Mouse (Mus musculus) heart, embryonic 11.5 days (tissue): Measurements from ENCODE around the gene Tln1. TPM values are rescaled to one million over a fixed set of nuclear protein-coding genes. Genes with fewer than 3 reads are reported as not detected.

Experiments
- polyA plus RNA-seq: library from polyadenylated mRNA; unstranded; fragments of >200 nt; fragmentation: Nextera tagmentation; extraction: Ambion mirVana; gene quantifications from 2 replicates; pipeline ENCODE4 v1.2.1, GENCODE M21; 2014

Gene Tln1
- polyA plus RNA-seq, 1 experiment from 2014 or later: 86.2 TPM

Other genes starting within 250 kb of the Tln1 start
- 6.3 and 7.8 TPM in 2 replicates for gene Rusc2, start 180.7 kb downstream of the Tln1 start, polyA plus RNA-seq
- gene Fam166b, start 133.6 kb downstream of the Tln1 start, polyA plus RNA-seq: 0.23 TPM in 1 of 2 replicates, not detected in the other
- 5.0 and 6.1 TPM in 2 replicates for gene Tesk1, start 120.8 kb downstream of the Tln1 start, polyA plus RNA-seq
- gene Cd72, start 108.1 kb downstream of the Tln1 start, polyA plus RNA-seq: 1.8 and 3.3 TPM in 2 replicates
- not detected in 2 replicates for gene Sit1, start 79.0 kb downstream of the Tln1 start, polyA plus RNA-seq
- 73.6 and 75.8 TPM in 2 replicates for gene Ccdc107, start 69.8 kb downstream of the Tln1 start, polyA plus RNA-seq
- gene Arhgef39, start 63.0 kb downstream of the Tln1 start, polyA plus RNA-seq: 34.2 and 35.7 TPM in 2 replicates
- gene Car9, start 55.7 kb downstream of the Tln1 start, polyA plus RNA-seq: 1.7 and 3.2 TPM in 2 replicates
- 155 and 162 TPM in 2 replicates for gene Tpm2, start 38.9 kb downstream of the Tln1 start, polyA plus RNA-seq
- gene Creb3, start 359 bp downstream of the Tln1 start, polyA plus RNA-seq: 59.7 and 77.1 TPM in 2 replicates
- gene Rgp1, start 16.0 kb upstream of the Tln1 start, polyA plus RNA-seq: 20.1 and 32.5 TPM in 2 replicates
- 14.3 and 18.4 TPM in 2 replicates for gene Gba2, start 16.2 kb upstream of the Tln1 start, polyA plus RNA-seq
- not detected in 2 replicates for gene Msmp, start 21.8 kb upstream of the Tln1 start, polyA plus RNA-seq
- gene Npr2, start 69.2 kb upstream of the Tln1 start, polyA plus RNA-seq: 7.2 and 7.8 TPM in 2 replicates
- gene Spag8, start 90.9 kb upstream of the Tln1 start, polyA plus RNA-seq: 0.29 and 0.38 TPM in 2 replicates
- gene Hint2, start 93.8 kb upstream of the Tln1 start, polyA plus RNA-seq: 128 and 131 TPM in 2 replicates
- gene Tmem8b, start 106.3 kb upstream of the Tln1 start, polyA plus RNA-seq: 2.7 and 3.3 TPM in 2 replicates
- gene Fam221b, start 106.5 kb upstream of the Tln1 start, polyA plus RNA-seq: 3.4 and 3.9 TPM in 2 replicates
- gene Olfr70, start 138.1 kb upstream of the Tln1 start, polyA plus RNA-seq: not detected in 2 replicates
- not detected in 2 replicates for gene Olfr71, start 147.6 kb upstream of the Tln1 start, polyA plus RNA-seq
- gene Hrct1, start 164.5 kb upstream of the Tln1 start, polyA plus RNA-seq: 0.59 and 0.99 TPM in 2 replicates
- 0.16 and 0.24 TPM in 2 replicates for gene Spaar, start 167.3 kb upstream of the Tln1 start, polyA plus RNA-seq
- gene Olfr159, start 208.3 kb upstream of the Tln1 start, polyA plus RNA-seq: not detected in 2 replicates